Mouse (Mus musculus): ENCODE measurements at regions not wholly inside any gene's neighbourhood (a gene's known extent, or its start where the extent isn't known, plus 50 kb on each side); places are given as distances from the start of the nearest gene placed in this dataset.

DNA sequence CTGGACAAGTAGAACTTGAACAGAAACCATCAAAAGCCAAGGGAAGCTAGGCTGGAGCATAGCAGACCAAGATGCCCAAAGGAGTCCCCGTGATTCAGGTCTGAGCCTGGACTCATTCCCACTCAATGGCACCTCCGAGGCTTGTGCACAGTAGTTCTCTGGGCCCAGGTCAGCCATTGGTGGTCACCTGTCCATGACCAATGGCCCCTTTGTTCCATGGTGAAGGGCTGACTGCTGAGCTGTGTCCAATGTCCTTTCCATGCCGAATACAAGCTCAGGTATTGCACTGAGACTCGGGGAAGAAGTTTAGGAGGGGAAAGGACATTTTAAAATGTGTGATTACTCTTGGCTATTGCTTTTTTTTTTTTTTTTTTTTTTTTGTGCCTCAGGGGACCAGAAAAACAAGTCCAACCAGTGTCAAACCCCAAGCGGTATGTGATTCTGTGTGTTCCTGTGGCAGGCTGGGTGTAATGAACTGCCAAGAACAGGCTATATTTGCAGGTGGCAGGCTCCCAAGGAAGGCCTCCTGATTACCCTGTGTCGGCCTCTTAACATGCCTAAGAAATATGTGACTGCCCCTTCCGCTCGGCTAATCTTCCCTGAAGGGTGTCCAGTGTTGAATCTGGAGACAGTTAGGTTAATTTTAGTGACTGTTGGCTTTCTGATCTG is 69.4 kb downstream of the Enc1 start:
- TF ChIP-seq POLR2A (IDR thresholded peaks at IDR 0.05; ENCODE audit: extremely low read depth, insufficient read depth, low read length) = no peak
- no peak for TF ChIP-seq CTCF (IDR thresholded peaks at IDR 0.05; ENCODE audit: low read depth, low read length)

Data from liver, adult 2 months (tissue).